Mouse (Mus musculus) heart, embryonic 13.5 days (tissue): ENCODE results near the gene Dtnb. TPM values are rescaled to one million over a fixed set of nuclear protein-coding genes. Genes with fewer than 3 reads are reported as not detected.

Experiments
- ATAC-seq: fragments of 200-750 bp; cut with Nextera tagmentation; 2 replicates; pipeline ENCODE4 v1.8.0; 2017; ENCODE audit warnings: moderate TSS enrichment; ENCODE audit not compliant: insufficient number of reproducible peaks, low FRiP score, low TSS enrichment; ENCODE audit errors: extremely low read depth
- H3K27ac ChIP-seq: fragments of 300-500 bp; sonication (generic); replicated peaks from 2 replicates; pipeline ENCODE4 v1.5.1; 2015; ENCODE audit warnings: moderate library complexity, mild to moderate bottlenecking, inconsistent platforms
- H3K27me3 ChIP-seq: fragments of 300-500 bp; sonication (generic); replicated peaks from 2 replicates; pipeline ENCODE4 v1.6.1; 2015; ENCODE audit warnings: mild to moderate bottlenecking, inconsistent platforms
- H3K36me3 ChIP-seq: fragments of 300-500 bp; sonication (generic); 2 replicates; pipeline ENCODE4 v1.6.1; 2015; ENCODE audit warnings: mild to moderate bottlenecking, inconsistent platforms
- H3K4me1 ChIP-seq: fragments of 300-500 bp; sonication (generic); 2 replicates; pipeline ENCODE4 v1.6.1; 2015; ENCODE audit warnings: inconsistent platforms
- H3K4me2 ChIP-seq: fragments of 300-500 bp; sonication (generic); 2 replicates; pipeline ENCODE4 v1.6.1; 2015; ENCODE audit warnings: inconsistent platforms, mild to moderate bottlenecking, moderate library complexity
- H3K4me3 ChIP-seq: fragments of 300-500 bp; sonication (generic); 2 replicates; pipeline ENCODE4 v1.5.1; 2015; ENCODE audit warnings: moderate library complexity, mild to moderate bottlenecking, inconsistent platforms
- H3K9ac ChIP-seq: fragments of 300-500 bp; sonication (generic); 2 replicates; pipeline ENCODE4 v1.6.1; 2015; ENCODE audit warnings: inconsistent platforms, mild to moderate bottlenecking, moderate library complexity
- H3K9me3 ChIP-seq: fragments of 300-500 bp; sonication (generic); 2 replicates; pipeline ENCODE4 v1.6.1; 2016; ENCODE audit warnings: inconsistent platforms
- WGBS: fragments of 180-500 bp; shearing (Covaris S2); methylation state at CpG from one replicate; pipeline ENCODE4 v1.1.7; 2015; ENCODE audit warnings: mixed read lengths; 5-methylcytosine and 5-hydroxymethylcytosine counted together
- polyA plus RNA-seq: library from polyadenylated mRNA; unstranded; fragments of >200 nt; fragmentation: Nextera tagmentation; extraction: Ambion mirVana; gene quantifications from 2 replicates; pipeline ENCODE4 v1.2.1, GENCODE M21; 2015

Gene Dtnb
- polyA plus RNA-seq, 1 experiment from 2014 or later = 16.4 TPM

DNA sequence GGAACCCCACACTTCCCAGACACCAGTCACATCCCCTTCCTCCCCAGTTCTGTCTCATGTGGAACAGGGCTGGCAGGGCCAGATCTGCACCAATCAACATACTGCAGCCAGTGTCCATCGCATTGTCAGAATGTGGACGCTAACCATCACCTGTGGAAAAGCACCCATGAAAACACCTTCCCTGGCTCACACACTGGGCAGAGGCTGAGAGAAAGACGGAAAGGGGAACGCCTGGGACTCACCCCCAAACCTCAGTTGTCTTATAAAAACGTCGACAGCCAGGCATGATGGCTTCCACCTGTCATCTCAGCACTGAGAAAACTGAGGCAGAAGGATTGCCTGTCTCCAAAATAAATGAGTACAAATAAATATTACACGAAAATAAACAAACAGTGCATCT lies 219.1 kb downstream of the Dtnb start:
- Histone ChIP-seq H3K4me2 (peak overlapping the region; percentile 80), H3K9me3 (no peaks in the 10 kb centered on the region), H3K27me3 (no peaks in the 10 kb centered on the region), H3K4me1 (peaks cover 36% of the 10 kb centered on the region), H3K27ac (no peak overlapping the region), H3K4me3 (peak overlapping the region; percentile 55), H3K36me3 (no peaks in the 10 kb centered on the region), H3K9ac (0 out of 2 replicates have a peak overlapping the region, but pooled peaks have one; percentile 17)
- ATAC-seq = no peak
- 45% methylated on average over 7 of the region's 7 CpGs for WGBS

DNA sequence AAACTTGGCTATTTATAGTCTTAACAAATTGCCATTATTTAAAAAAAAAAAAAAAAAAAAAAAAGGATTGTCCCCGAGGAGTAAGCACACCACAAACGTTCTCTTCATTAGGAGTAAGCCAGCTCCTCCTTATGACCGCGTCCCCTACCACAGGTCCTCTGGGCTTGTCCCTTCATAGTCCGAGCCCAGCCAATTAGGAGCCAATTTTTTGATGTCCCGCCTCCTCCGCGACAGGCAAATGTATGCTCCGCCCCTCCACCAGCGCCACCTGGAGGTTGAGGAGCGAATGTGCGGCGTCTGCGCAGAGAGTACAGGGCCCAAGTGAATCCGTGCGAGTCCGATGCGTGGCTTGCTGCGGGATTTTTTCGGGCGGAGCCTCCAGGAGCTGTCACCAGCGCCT lies 219.6 kb downstream of the Dtnb start:
- Histone ChIP-seq H3K4me2 (peak overlapping the region; percentile 80), H3K9ac (peak overlapping the region; percentile 82), H3K4me1 (peaks cover 33% of the 10 kb centered on the region), H3K27ac (no peak overlapping the region), H3K27me3 (no peaks in the 10 kb centered on the region), H3K9me3 (no peaks in the 10 kb centered on the region), H3K4me3 (peak overlapping the region; percentile 55), H3K36me3 (no peaks in the 10 kb centered on the region)
- 0 out of 2 replicates have a peak, but pooled peaks have one; percentile 75 for ATAC-seq
- under 1% methylated on average over 22 of the region's 22 CpGs for WGBS

DNA sequence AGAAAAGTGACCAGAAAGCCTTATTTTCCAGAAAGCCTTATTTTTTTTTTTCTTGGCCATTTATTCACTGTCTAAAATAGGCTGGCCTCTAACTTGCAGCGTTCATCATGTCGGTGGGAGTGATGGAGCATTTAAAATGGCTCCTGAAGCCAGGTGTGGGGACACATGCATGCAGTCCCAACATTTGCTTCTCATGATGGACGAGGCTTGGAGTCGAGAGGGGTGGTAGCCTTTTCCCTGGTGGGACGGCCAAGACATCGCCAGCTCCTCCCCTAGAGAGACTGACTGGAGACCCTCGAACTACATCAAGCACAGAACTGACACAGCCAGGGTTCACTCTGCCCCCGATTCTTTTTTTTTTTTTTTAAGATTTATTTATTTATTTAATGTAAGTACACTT lies 220.1 kb downstream of the Dtnb start:
- no peaks in the 10 kb centered on the region for H3K9me3 ChIP-seq
- H3K27me3 ChIP-seq = no peaks in the 10 kb centered on the region
- H3K4me2 ChIP-seq = peak overlapping the region; percentile 80
- WGBS = 17% methylated on average over 8 of the region's 8 CpGs
- no peak overlapping the region for H3K27ac ChIP-seq
- H3K4me1 ChIP-seq = peaks cover 28% of the 10 kb centered on the region
- no peaks in the 10 kb centered on the region for H3K36me3 ChIP-seq
- ATAC-seq = no peak
- H3K9ac ChIP-seq = peak overlapping the region; percentile 82
- H3K4me3 ChIP-seq = peak overlapping the region; percentile 55

DNA sequence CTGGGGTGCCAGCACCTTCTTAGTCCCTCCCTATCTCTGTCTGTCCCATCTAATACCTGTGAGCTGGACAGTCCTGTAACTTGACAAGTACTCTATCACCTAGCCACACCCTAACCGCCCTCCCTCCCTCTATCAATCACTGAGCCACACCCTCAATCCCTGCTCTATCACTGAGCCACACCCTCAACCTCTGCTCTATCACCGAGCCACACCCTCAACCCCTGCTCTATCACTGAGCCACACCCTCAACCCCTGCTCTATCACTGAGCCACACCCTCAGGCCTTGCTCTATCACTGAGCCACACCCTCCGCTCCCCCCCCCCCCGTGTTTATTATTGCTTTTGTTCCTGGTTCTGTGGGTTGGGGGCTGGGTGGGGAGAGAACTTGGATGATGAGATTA lies 223.4 kb downstream of the Dtnb start:
- 26% methylated on average over 4 of the region's 4 CpGs for WGBS
- Histone ChIP-seq H3K4me2 (no peak overlapping the region), H3K36me3 (no peaks in the 10 kb centered on the region), H3K27me3 (no peaks in the 10 kb centered on the region), H3K9me3 (no peaks in the 10 kb centered on the region), H3K9ac (no peak overlapping the region), H3K4me1 (peaks cover 7% of the 10 kb centered on the region), H3K4me3 (no peak overlapping the region), H3K27ac (no peak overlapping the region)
- no peak for ATAC-seq

DNA sequence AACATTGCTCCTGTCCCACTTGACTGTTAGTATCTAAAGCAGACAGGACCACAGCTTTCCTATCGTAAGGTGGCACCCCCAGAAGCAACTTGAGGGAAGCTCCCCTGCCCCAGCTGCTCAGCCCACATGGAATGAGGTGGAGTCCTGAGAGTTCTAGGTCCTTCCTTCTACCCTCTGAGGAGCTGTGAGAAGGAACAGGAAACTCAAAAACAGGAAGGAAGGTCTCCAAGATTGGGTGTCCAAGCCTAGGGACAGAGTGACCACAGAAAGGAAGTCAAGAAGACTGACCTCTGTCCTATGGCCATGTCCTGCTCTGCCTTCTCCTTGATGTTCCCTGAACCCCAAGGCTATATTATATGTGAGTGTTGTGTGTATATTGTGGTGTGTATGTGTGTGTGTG lies 227.4 kb downstream of the Dtnb start:
- H3K4me2 ChIP-seq = no peak overlapping the region
- 66% methylated on average over 1 of the region's 1 CpGs for WGBS
- no peaks in the 10 kb centered on the region for H3K9me3 ChIP-seq
- H3K36me3 ChIP-seq = no peaks in the 10 kb centered on the region
- no peaks in the 10 kb centered on the region for H3K27me3 ChIP-seq
- no peak overlapping the region for H3K4me3 ChIP-seq
- no peaks in the 10 kb centered on the region for H3K4me1 ChIP-seq
- ATAC-seq = no peak
- no peak overlapping the region for H3K27ac ChIP-seq
- no peak overlapping the region for H3K9ac ChIP-seq

DNA sequence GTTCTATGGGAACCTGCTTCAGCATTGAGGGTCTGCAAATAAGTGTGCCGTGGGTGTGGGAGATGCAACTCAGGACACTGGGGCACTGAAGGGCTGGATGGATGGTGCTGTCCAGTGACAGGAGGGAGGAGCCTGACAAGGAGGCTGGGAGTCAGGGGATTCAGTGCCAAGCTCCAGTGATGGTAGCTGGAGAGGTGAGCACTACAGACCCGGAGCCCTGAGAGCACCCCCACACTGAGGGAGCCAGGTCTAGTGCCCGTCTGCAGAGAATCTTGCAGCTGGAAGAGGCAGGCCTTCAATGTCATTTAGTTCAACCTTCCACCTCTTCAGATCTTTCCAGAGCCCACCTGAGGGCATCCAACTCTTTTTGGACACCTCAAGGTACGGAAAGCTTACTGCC lies 233.7 kb downstream of the Dtnb start, which contains the start of gene Dnmt3a:
Gene Dnmt3a (plus strand): TSS at position 156 of the 400 bp plus-strand sequence.
- Histone ChIP-seq H3K36me3 (0 out of 2 replicates have a peak, but pooled peaks cover 3% of the 10 kb centered on the region), H3K9me3 (no peaks in the 10 kb centered on the region), H3K9ac (peak within 1 kb of the TSS; percentile 98), H3K4me1 (peaks cover 35% of the 10 kb centered on the region), H3K27ac (peak within 1 kb of the TSS; percentile 98), H3K4me3 (peak within 1 kb of the TSS; percentile 88), H3K4me2 (peak within 1 kb of the TSS; percentile 73), H3K27me3 (no peaks in the 10 kb centered on the region)
- 23% methylated on average over 4 of the region's 4 CpGs for WGBS
- no peak for ATAC-seq

DNA sequence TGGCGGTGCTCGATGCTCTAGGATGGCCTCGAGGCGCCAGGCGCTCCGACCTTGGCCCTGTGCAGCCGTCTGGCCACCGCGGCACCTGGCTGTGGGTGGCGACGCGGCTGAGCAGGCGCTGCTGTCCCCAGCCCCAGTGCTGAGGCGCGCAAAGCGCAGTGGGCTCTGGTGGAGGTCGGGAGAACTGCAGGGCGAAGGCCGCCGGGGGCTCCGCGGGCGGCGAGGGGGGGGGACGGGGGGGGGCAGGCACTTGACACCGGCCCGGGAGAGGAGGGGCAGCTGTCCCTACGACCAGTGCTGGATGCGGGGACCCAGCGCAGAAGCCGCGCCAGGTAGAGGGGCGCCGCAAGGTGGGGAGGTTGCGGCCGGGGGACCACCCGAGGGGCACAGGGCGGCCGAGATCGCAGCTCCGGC lies 234.1 kb downstream of the Dtnb start:
- Histone ChIP-seq H3K27me3 (no peaks in the 10 kb centered on the region), H3K27ac (peak overlapping the region; percentile 98), H3K9ac (peak overlapping the region; percentile 98), H3K36me3 (0 out of 2 replicates have a peak, but pooled peaks cover 3% of the 10 kb centered on the region), H3K4me3 (peak overlapping the region; percentile 88), H3K9me3 (no peaks in the 10 kb centered on the region), H3K4me1 (peaks cover 39% of the 10 kb centered on the region), H3K4me2 (peak overlapping the region; percentile 73)
- 2% methylated on average over 36 of the region's 41 CpGs for WGBS
- peak; percentile 52; the same call in 1 of the 2 replicates for ATAC-seq

DNA sequence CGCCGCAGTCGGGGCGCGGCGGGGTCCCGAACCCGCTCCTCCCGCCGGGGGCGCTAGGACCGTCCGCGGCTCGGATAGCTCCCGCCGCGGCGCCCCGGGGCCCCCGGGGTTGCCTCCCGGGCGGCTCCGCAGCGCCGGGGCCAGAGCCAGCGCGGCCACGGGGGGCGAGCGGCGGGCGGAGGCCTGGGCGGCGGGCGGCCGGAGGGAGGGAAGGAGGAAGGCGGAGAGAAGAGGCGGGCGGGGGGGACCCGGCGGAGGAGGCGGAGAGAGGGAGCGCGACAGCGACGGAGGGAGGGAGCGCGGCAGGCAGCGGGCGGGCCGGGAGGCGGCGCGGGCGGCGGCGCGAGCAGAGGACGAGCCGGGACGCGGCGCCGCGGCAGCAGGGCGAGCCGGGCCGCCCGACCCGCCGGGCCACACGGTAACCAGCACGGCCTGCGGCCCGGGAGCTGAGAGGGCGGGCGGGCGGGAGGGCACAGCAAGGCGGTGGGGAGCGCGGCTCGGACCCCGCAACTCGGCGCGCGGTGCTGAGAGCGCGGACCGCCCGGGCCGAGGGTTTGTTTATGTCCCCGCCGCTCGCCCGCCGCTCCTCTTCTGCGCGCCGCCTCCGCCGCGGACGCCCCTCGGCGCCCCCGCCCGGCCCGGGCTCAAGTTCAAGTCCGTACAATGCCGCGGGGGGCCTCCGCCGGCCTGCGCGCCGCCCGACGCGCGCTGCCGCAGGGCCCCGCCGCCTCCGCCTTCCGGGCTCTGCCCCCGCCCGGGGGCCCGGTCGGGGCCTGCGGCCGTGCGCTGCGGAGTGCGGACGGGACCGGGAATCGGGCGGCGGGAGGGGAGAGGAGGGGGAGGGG lies 234.7 kb downstream of the Dtnb start:
- no peak for ATAC-seq
- Histone ChIP-seq H3K4me2 (peak overlapping the region; percentile 73), H3K9me3 (no peaks in the 10 kb centered on the region), H3K4me3 (peak overlapping the region; percentile 88), H3K27me3 (no peaks in the 10 kb centered on the region), H3K4me1 (peaks cover 46% of the 10 kb centered on the region), H3K27ac (peak overlapping the region; percentile 98), H3K9ac (peak overlapping the region; percentile 98), H3K36me3 (0 out of 2 replicates have a peak, but pooled peaks cover 3% of the 10 kb centered on the region)
- 0% methylated on average over 51 of the region's 141 CpGs for WGBS

DNA sequence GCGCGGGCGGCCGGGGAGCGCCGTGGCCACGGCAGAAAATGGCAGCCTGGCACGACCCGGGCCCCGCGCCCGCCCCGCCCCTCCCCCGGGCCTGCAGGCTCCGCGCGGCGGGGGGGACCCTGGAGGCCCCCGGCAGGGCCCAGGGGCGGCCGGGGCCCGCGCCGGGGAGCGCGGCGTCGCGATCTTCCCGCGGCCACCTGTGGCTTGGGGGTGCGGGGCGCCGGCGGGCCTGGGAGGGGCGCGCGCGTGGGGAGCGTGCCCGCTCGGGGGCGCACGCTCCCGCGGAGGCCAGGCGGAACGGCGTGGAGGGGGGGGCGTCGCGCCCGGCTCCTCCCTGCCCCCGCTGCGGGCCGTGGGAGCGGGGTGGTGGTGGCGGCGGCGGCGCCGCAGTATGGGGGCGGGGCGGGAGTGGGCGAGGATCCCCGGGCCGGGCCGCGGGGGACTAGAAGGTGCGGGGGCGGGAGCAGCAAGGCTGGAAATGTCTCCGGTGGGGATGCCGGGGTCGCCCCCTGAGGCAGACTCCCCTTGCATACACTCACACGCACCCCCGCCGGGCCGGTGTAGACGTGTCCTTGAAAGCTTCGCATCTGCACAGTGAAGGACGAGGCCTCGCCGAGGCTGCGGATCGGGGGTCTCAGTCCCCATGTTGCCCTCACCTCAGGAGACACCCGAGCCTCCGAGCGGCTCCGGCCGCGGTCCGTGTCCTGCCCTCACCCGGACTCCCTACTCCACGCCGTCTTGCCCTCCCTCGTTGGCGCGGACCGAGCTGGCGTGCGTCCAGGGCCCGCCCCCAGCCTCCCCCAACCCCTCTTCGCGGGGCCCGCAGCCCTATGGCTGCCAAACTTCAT lies 235.6 kb downstream of the Dtnb start:
- H3K36me3 ChIP-seq = peaks cover 3% of the 10 kb centered on the region; the same call in 1 of the 2 replicates
- peaks cover 53% of the 10 kb centered on the region for H3K4me1 ChIP-seq
- peak overlapping the region; percentile 98 for H3K9ac ChIP-seq
- H3K27me3 ChIP-seq = no peaks in the 10 kb centered on the region
- peak overlapping the region; percentile 98 for H3K27ac ChIP-seq
- under 1% methylated on average over 63 of the region's 105 CpGs for WGBS
- peak overlapping the region; percentile 73 for H3K4me2 ChIP-seq
- ATAC-seq = peak; percentile 14; the same call in 1 of the 2 replicates
- H3K4me3 ChIP-seq = peak overlapping the region; percentile 88
- no peaks in the 10 kb centered on the region for H3K9me3 ChIP-seq

DNA sequence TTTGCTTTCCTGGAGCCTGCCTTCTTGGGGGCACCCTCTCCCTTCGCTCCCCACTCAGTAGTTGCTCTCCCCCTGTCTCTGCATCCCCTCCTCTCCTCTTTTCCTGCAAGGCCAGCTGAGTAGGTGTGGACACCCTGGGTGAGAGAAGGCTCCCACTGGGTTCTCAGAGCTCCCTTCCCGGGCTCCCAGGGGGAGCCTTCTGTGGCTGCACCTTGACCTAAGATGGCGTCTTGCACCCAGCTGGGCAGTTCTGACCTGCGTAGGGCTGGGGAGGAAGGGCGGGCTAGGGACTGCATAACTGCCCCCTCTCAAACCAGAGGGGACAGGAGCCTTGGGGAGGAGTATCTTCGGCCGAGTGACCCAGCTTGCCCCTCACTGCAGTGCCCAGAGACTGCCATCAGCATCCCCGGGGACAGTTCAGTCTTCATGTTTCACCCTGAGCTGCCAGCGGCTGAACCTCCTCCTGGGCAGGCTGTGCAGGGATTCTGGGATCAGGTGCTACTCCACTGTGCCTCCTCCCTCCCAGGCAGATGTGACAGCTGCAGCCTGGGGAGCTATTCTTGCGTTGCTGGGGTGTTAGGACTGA lies 236.3 kb downstream of the Dtnb start:
- Histone ChIP-seq H3K27ac (peak overlapping the region; percentile 98), H3K27me3 (no peaks in the 10 kb centered on the region), H3K9me3 (no peaks in the 10 kb centered on the region), H3K4me1 (peaks cover 60% of the 10 kb centered on the region), H3K4me3 (peak overlapping the region; percentile 88), H3K9ac (peak overlapping the region; percentile 98), H3K36me3 (peaks cover 7% of the 10 kb centered on the region; the same call in 1 of the 2 replicates), H3K4me2 (peak overlapping the region; percentile 73)
- 7% methylated on average over 10 of the region's 10 CpGs for WGBS
- 0 out of 2 replicates have a peak, but pooled peaks have one; percentile 1 for ATAC-seq
